Comparison of ENCODE assay signal across 8 mouse cellular contexts in the genomic region with DNA sequence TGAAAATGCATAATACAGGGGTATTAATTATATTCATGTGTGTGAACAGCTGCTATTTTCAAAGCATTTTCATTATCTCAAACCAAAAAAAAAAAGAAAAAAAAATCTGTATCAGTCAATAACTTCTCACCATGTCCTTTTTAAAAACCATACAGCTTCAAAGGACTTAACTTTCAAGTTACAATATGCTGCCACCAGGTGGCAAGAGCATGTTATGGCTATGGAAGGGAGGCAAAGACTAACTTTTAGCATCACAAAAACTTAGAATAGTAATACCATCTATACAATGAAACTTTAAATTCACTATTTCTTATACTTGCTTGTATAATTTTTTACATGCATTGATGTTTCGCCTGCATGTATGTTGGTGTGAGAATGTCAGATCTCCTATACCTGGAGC. TPM values are rescaled to one million over a fixed set of nuclear protein-coding genes. Genes with fewer than 3 reads are reported as not detected.
DNase-seq lines count a peak whose midpoint lies in the region; ATAC-seq and TF ChIP-seq lines count a peak whose summit lies in the region.
"Had no signal": no experiment of that assay in that cellular context is flagged by ENCODE, and none has a peak within 500 bp of the region (broad histone marks: within the 10 kb centered on the region; RNA-seq: fewer than 3 reads in every experiment).

No protein-coding gene starts in this region.

- no peaks in the 10 kb centered on the region for H3K9me3 ChIP-seq in kidney, embryonic 14.5 days (ENCODE audit: control insufficient read depth, low read length)
- no peaks in the 10 kb centered on the region for H3K9me3 ChIP-seq in CH12.LX (replicated peaks; ENCODE audit: low read length)
- H3K9me3 ChIP-seq: embryonic facial prominence, embryonic 15.5 days had no signal

- DNase-seq in kidney, adult 18-20 months: peak; percentile 16
- DNase-seq in B cell, adult 2 months: peak; percentile 39 to 53
- DNase-seq in CH12.LX (ENCODE audit: extremely low read depth): peak; percentile 38
- DNase-seq in kidney, postnatal 14 days: peak; percentile 33
- DNase-seq in thymus, postnatal 25 days: peak; percentile 41
- no peak for DNase-seq in urinary bladder, adult 2 months (ENCODE audit: low spot score)

- H3K4me1 ChIP-seq in kidney, embryonic 14.5 days (ENCODE audit: control insufficient read depth, insufficient read depth, low read length): no peaks in the 10 kb centered on the region
- no peaks in the 10 kb centered on the region for H3K4me1 ChIP-seq in CH12.LX (ENCODE audit: control insufficient read depth in 1 of 2, insufficient read depth in 2 of 2)

- no peak for TF ChIP-seq EP300 in CH12.LX (IDR thresholded peaks at IDR 0.05; ENCODE audit: low read length)

- TF ChIP-seq RAD21 in CH12.LX (IDR thresholded peaks at IDR 0.05; ENCODE audit: low read depth, low read length): peak; percentile 68

- no peak for ATAC-seq in kidney, embryonic 14.5 days (ENCODE audit: low FRiP score, low TSS enrichment)

- no peaks in the 10 kb centered on the region for H3K27me3 ChIP-seq in kidney, embryonic 14.5 days (ENCODE audit: control insufficient read depth, insufficient read depth, low read length)
- no peaks in the 10 kb centered on the region for H3K27me3 ChIP-seq in CH12.LX (replicated peaks)
- H3K27me3 ChIP-seq: embryonic facial prominence, embryonic 15.5 days had no signal

- H3K36me3 ChIP-seq in kidney, embryonic 14.5 days (ENCODE audit: control insufficient read depth, insufficient read depth, low read length): no peaks in the 10 kb centered on the region
- H3K36me3 ChIP-seq in CH12.LX (replicated peaks in 1 of 2; ENCODE audit: control insufficient read depth in 1 of 2, insufficient read depth in 1 of 2, low read length in 1 of 2): no peaks in the 10 kb centered on the region
- H3K36me3 ChIP-seq: embryonic facial prominence, embryonic 15.5 days had no signal

- H3K79me2 ChIP-seq in CH12.LX (replicated peaks; ENCODE audit: control insufficient read depth, extremely low read depth, insufficient read depth, poor library complexity, severe bottlenecking): no peaks in the 10 kb centered on the region

- WGBS in kidney, embryonic 14.5 days: 86% methylated on average over 1 of the region's 1 CpGs

- no peak for TF ChIP-seq POLR2A in CH12.LX (IDR thresholded peaks at IDR 0.05; ENCODE audit: low read depth, low read length)

- in situ Hi-C loops in CH12.LX (cut with MboI; ENCODE audit: low pct_ligation_motif_present, low pct_unique_long_range_greater_than_20kb, low sequenced_read_pairs): loop anchor here (10.0 kb wide), 1 partner anchor 95 kb away; no protein-coding TSS in a partner anchor

- H3K4me2 ChIP-seq in kidney, embryonic 14.5 days (replicated peaks; ENCODE audit: low read depth, low read length): no peak overlapping the region
- H3K4me2 ChIP-seq in CH12.LX (ENCODE audit: insufficient read depth, low read depth, poor library complexity, severe bottlenecking): no peak overlapping the region
- H3K4me2 ChIP-seq: embryonic facial prominence, embryonic 15.5 days had no signal

- peak; percentile 39 to 81; a peak in 3 of 4 replicates for TF ChIP-seq CTCF in CH12.LX (conservative IDR thresholded peaks at IDR 0.05 in 1 of 2, IDR thresholded peaks at IDR 0.05 in 1 of 2; ENCODE audit: low read depth in 2 of 2, low read length in 2 of 2)

- H3K4me3 ChIP-seq in kidney, embryonic 14.5 days (ENCODE audit: low read length): no peak overlapping the region
- no peak overlapping the region for H3K4me3 ChIP-seq in CH12.LX (replicated peaks in 1 of 3; ENCODE audit: low read depth in 2 of 3, low read length in 2 of 3, poor library complexity in 1 of 3)
- H3K4me3 ChIP-seq: embryonic facial prominence, embryonic 15.5 days had no signal

- H3K9ac ChIP-seq in kidney, embryonic 14.5 days (ENCODE audit: low read depth, low read length): no peak overlapping the region
- H3K9ac ChIP-seq in CH12.LX (ENCODE audit: insufficient read depth, low read depth): no peak overlapping the region
- H3K9ac ChIP-seq: embryonic facial prominence, embryonic 15.5 days had no signal

- no peak overlapping the region for H3K27ac ChIP-seq in kidney, embryonic 14.5 days (ENCODE audit: low read depth, low read length)
- no peak overlapping the region for H3K27ac ChIP-seq in CH12.LX (ENCODE audit: insufficient read depth, low read depth)
- H3K27ac ChIP-seq: embryonic facial prominence, embryonic 15.5 days had no signal

- dilution Hi-C loops in CH12.LX (cut with MboI; ENCODE audit: extremely low pct_ligation_motif_present, extremely low pct_unique_long_range_greater_than_20kb, low sequenced_read_pairs): no loop called here

TF ChIP-seq in CH12.LX, 34 proteins besides CTCF, POLR2A, EP300 and RAD21:
- TF ChIP-seq HCFC1 (IDR thresholded peaks at IDR 0.05; ENCODE audit: low read depth, low read length) (no peak), MXI1 (IDR thresholded peaks at IDR 0.05; ENCODE audit: low read depth, low read length) (no peak), SMC3 (IDR thresholded peaks at IDR 0.05; ENCODE audit: low read depth, low read length) (peak; percentile 83), ZC3H11A (IDR thresholded peaks at IDR 0.05; ENCODE audit: low read depth, low read length) (peak; percentile 9; the same call in 1 of the 2 replicates)

RNA-seq across cellular contexts. Expression of gene Rnf38, which starts 33.6 kb away (rescaled TPM):
- polyA plus RNA-seq in kidney, embryonic 14.5 days (2014; fragmentation: Nextera tagmentation; extraction: Ambion mirVana): 25.8 and 41.0 TPM in 2 replicates
- total RNA-seq in CH12.LX (2012; rRNA removed) (4.9 and 5.4 TPM in 2 replicates), CH12.LX (2014; rRNA removed) (6.4 and 6.6 TPM in 2 replicates)
- polyA plus RNA-seq in CH12.LX (2012; ENCODE audit: insufficient read length, low read depth): 10.2 and 13.2 TPM in 2 replicates
- polyA plus RNA-seq in urinary bladder, adult 2 months (2012; rRNA removed): 46.6 and 66.7 TPM in 2 replicates
